Mouse (Mus musculus): ENCODE measurements around the gene Cltc. TPM values are rescaled to one million over a fixed set of nuclear protein-coding genes. Genes with fewer than 3 reads are reported as not detected.
"Not testable (repeated sequence)": the region's sequence is repeated elsewhere in the genome, so short reads cannot be mapped to it uniquely, and the experiment has no call there.

Cltc gene
- total RNA-seq (2021): 100 to 1,000 TPM; 266 to 273 TPM

DNA sequence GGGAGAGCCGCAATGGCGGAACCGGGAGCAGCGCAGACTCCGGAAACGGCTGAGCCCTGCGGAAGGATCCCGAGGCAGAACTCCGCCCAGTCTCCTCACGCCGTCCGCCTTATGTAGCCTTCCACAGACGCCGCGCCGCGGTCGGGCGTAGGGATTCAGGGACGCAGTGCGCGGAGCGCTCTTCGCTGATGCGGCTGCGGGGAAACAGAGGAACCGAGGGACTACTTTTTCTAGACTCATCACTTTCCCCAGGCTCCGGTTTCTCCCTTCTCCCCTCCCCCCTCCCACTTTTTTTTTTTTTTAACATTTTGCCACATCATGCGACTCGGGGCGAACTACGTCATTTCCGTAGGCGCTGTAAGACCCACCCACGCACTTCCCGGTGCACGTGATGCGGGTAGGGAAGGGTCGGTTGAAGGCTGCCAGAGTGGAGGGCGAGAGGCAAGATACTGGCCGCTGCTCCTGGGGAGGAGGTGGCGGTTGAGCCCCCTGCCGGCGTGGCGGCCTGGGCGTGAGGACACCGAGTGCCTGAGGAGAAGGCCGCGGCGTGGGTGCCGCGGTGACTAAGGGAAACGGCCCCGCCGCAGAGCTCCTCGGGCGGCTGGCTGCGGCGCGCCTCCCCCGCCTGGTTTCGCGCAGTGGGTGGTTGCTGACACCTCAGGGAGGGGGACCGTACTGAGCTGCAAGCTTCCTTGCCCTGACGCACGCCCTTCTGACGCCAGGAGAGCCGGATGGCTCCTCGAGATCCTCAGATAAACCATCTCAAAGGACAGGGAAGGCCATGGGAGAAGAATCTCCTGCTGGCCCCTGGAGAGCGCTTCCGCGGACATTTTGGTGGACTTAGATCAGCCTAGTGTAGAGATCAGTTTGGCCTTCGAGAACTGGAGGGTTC is at the start of gene Cltc:
Gene Cltc, minus strand, starts transcription at position 86 of the 892 bp plus-strand sequence.
- peak; percentile 97 for DNase-seq

DNA sequence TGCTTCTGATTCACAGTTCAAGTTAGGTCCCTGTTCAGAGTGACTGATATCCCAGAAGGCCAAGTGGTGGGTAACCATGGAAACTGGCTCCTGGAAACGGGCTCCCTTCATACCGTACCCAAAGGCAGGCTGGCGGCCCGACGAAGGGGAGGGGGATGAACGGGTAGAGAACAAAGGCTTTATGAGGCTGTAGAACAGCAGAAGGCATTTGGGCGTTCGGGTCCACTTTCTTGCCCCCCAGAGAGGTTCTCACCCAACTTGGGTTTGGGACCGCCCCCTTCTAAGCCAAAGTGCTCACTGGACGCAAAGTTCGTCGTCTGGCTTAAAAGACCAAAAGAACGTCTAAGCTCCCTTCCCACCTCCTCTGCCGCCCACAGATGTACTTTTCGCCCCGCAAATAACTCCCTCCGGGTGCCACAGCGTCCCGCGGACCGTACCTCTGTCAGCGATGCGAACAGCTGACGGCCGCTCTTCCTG is 49.7 kb upstream of the Cltc start:
- DNase-seq: peak; percentile 40

DNA sequence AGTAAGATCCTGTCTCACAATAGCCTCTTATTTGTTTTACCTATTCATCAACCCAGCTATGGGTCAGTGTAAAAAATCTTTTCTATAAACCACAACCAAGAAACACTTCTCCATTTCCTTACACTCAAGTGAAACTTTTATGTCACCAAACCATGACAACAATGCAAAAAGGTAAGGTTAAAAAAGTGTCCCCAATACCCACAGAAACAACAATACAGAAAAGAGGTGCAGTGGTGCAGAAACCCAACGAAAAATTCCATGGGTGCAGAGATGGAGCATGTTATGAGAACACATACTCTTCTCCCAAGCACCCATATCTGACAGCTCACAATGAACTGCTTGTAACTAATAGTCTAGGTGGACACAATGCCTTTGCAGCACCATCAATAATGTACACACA is 36.8 kb upstream of the Cltc start:
- DNase-seq: no peak

DNA sequence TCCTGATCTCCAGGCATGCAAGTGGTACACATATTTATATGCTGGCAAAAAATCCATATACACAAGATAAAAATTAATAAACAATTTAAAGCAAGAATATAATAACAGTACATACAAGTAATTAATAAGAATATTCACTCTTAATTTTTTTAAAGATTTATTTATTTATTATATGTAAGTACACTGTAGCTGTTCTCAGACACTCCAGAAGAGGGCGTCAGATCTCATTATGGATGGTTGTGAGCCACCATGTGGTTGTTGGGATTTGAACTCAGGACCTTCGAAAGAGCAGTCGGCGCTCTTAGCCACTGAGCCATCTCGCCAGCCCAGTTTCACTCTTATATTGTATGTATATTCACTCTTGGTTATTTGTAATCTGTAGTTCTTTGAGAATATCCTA is 30.1 kb upstream of the Cltc start:
- DNase-seq: not testable (repeated sequence)

DNA sequence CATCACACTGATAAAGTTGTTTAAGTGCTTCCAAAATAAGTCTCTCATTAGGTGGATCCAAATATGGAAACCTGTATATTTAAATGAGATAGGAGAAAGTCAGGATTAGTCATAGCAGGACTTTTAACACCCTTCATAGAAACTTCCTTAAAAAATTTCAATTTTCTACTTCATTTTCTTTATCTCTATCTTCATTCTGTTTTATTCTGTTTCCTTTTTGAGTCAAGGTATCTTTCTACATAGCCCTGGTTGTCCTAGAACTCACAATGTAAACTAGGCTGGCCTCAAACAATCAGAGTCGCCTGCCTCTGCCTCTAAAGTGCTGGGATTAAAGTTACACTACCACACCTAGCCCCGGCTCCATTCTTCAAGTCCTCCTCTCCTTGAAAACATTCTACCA is 28.4 kb upstream of the Cltc start:
- no peak for DNase-seq

DNA sequence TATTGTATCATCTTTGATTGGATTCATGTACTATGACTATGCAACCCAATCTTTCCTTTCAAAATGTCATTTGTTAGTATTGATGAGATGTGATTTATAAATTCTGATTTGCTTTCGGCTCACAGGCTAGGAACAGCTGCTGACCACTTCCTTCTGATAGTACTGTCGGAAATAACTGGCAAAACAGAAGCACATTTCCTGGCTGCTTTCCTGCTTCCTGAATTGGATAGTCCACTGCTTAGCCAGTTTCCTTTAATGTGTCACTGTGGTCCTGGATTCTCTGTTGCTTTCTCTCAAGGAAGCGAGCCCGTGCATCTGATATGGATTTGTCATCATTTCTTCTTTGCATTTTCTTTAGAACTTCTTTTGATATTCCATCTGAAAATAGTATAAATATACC is 12.5 kb upstream of the Cltc start:
- DNase-seq: no peak

DNA sequence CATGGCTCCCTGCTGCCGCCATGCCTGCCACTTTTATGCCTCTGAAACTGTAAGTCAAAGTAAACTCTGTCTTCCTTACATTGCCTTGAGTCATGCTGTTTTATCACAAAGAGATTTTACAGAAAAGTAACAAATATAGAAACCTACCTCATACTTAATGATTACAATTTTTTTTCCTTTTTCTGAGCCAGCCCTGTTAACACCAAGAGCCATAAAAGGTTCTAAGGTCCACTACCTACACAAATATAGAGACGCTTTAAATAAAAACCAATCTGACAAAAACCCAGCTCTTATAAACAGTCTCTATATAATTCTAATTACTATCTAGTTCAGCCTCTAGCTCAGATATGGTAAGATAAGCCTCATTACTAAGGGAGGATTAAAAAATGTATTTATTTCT is 7.1 kb upstream of the Cltc start:
- no peak for DNase-seq

DNA sequence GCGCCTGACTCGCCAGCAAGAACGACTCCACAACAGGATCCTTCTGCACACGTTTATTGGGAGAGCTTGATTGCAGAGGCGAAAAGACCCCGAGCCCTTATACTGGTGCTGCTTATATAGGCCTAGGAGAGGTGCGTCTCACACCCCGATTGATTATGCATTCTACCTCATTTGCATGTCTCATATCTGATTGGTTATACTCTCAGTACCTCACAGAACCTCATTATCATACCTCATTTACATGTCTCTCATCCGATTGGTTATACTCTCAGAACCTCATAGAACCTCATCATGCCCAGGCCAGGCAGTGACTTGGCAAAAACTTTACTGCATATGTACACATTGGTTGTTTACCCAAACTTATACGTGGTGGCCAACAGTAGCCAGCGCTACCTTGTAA is 5.8 kb upstream of the Cltc start:
- not testable (repeated sequence) for DNase-seq

DNA sequence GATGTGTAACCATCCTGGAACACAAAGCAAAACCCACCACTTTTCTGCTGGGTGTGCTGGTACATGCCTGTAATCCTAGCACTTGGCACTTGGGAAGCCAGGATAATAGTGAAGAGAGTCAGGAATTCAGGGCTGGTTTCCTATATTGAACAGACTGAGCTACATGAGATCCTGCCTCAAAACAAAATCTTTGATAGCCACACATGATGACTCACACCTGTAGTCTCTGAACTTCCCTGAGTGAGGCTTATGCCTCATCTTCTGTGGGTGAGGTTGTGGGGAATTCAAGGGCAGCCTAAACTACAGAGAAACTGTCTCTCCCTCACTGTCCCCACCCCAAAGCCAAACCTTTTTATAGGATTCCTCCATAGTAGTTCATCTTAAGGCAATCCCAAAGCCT is 3.0 kb upstream of the Cltc start:
- no peak for DNase-seq

DNA sequence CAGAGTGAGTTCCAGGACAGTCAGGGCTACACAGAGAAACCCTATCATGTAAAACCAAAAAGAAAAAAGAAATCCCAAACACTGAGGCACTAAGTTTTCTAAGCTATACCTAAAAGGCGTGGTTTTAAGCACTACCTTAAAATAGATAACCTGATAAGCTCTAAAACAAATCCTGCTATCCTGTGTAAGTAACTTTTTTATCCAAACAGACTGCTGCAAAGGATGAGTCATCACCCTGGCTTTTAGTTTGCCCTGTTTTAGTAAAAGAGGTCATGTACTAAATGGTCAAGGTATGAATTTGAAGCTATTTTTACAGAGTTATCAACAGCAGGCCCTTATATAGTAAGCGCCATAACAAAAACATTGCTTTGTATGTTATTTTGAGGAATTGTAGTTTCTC is 2.5 kb upstream of the Cltc start:
- no peak for DNase-seq

DNA sequence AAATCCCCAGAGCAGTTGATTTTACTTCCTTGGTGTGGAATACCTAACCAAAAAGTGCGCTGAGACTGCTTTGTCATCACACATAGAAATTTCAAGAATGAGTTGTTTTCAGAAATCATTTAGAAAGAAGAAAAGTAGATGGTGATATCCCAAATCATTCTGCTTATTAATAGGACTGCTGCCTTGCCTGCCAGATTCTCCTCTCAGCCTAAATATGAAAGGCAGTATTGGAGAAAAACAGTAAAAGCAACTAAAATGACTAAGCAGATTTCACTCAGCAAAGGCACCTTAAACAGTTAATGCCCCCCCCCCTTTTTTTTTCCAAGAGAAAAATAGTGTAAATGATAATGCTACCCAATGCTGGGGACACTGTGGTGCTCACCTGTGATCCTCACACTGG is 1.9 kb upstream of the Cltc start:
- DNase-seq: no peak

DNA sequence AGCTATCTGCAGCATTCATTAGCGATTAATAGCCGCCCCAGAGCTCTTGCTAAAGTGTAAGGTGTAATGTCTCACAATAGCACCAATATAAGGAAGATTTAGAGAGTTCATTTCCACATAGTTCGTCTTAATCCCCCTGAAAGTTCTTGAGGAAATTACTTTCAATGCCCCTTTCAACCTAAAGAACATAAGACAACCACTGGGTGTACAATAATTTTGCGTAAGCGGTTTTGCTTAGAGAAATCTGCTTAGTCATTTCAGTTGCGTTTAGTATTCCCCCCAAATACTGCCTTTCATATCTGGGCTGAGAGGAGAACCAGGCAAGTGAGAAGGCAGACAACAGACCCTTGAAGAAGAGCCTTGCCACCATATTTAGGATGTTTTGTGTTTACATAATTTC is 1.2 kb upstream of the Cltc start:
- no peak for DNase-seq

DNA sequence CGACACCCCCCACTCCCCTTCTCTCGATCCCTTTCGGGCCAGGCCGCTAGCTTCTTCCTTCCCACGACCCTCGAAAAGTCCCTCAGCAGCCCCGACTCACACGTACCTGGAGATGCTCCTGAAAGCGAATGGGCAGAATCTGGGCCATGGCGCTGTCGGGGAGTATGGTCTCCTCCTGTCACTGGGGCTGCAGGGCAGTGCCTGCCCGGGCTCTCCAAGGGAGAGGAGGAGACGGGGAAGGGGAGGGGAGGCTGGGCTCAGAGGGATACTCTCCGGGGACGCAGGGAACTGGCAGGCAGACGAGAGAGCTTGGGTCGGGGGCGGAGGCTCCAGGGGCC is 254 bp downstream of the Cltc start:
- DNase-seq: no peak

DNA sequence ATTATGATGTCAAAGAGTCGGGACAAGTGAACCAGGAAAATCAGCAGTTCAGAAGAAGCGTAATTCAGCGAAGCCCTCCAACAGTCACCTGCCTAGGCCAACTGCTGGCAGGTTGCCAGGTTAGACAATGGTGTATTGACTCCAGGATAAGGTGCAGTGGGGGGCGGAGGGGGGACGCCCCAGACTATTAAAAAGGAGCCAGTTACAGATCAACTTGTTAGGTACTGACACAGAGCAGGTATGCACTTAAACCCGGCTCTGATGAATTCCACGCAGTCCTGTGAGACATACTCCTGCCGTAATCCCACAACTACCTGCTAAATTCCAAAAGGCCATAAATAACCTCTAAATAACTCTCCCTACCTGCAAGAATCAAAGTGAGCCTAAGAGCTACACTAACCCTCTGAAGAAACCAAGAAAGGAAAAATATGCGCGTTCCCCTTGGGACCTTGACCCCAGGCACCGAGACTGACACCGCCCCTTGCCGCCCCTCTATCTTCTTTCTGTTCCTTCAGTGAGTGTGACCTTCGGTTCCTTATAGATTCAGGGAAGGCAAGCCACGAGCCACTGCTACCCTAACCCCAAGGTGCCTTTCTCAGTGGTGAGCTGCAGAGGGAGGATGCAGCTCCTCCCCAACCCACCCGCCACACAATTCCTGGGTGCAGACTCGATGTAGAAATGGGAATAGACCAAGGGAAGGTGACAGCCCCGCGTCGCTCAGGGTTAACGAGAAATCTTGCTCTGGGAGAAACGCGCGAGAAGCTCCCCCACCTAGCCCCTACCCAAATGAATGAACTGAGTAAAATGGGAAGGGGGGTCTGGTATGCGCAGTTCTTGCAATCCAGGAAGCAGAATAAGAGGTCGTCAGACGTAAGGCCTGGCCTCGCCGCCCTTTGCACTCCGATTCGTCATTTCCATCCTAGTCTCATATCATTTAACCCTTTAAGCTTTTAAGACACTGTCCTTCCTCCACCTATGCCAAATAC is 916 bp downstream of the Cltc start:
- DNase-seq: peak; percentile 65

DNA sequence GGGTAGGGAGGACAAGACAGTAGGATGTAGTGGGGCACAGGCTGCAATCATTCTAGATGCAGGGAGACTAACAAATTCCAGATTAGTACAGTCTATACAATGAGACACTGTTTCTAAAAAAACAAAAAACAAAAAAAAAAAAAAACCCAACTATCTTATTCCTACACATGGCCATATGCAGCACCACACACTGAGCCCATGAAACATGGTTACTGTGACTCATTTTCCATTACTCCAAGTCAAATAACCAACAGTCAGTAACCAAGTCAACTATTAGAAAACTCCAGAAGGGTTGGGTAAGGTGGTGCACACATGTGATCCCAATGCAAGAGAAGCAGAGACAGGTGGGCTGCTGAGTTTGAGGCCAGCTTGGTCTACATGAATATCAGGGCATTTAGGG is 5.0 kb downstream of the Cltc start:
- DNase-seq: no peak

DNA sequence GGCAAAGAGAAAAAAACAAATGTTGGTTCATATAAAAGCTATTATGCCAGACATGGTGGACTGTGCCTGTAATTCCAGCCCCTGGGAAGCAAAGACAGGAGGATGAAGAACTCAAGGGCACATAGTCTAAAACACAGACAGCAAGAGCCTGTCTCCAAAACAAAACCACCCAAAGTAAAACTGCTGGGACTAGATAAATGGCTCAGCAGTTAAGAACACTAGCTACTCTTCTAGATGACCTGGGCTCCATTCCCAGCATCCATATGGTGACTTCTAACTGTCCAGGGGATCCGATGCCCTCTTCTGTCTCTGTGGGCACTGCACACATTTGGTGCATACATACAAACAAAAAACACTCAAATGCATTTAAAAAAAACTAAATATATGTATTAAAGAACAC is 6.4 kb downstream of the Cltc start:
- DNase-seq: no peak

DNA sequence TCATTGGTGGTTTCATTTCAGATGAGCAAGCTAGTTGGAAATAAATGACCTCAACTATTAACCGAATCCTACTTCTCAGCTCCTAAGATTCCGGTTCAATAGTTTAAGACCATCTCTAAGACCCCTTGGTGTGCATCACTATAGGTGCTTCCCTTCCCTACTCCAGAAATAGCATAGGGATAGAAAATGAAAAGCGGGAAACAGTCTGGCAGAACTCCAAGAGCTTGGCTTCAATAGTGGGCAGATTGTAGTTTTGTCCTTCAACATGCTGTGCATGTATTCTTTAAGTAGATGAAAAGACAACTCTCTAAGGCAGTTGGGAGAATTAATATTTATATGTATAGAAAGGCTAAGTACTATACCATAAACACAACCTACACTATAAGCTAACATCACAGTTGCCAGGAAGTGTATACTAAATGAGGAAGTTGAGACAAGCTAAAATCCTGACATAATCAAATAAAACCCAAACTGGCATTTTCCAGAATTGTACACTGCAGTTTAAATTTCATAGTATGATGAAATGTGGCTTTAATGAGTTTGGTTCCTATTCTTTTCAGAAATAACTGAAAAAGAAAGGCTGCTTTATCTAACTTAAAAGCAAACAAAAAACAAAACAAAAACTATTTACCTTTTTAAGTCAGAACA is 7.5 kb downstream of the Cltc start:
- DNase-seq: peak; percentile 21

DNA sequence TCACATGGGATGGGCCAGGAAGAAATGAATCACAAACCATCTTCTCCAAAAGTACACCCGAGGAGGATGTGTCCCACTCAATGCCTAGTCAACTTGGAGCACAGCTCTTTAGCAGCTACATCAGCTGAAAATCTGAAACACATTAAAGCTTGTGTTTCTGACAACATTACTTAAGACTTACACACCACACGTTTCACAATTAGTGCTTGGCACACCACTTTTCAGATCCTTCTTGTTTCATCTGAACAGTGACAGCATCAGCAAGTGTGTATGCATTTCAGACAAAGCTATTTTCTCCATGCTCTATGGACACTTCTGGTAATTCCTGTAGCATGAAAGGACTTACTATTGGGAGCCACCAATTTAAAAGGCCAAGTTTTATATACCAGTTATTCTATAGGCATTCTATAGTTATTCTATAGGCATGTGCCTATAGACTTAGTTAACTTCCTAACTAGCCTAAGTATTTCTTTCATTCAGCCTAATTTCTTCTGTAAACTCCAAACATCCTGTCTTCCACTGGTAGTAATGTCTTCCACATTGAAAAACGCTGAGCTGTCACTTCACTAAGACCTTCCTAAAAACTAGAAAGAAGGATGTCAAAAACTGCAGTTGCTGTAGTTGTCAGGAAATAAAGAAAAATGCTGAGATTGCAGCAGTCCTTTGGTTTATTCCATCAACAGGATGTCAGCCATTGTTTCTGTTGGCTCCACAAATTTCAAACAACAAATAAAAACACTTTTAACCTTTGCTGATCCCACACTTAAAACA is 11.5 kb downstream of the Cltc start:
- no peak for DNase-seq

DNA sequence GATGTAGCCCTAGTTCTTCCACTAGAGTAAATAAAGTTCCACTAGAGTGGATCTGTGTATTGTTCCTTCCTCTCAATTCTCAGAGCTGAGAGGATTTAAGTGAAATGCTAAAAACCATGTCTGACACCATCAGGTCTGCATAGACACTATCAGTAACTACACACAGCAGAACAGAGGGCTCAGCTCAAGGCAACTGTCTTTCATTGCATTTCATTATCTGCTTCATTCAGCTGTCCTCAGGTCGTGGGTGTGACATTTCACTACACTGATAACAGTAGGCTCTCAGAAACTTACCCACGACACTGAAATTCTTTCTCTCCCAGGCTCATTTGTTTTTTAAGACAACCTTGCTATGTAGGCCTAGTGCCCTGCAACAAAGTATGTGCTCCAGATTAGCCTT is 14.8 kb downstream of the Cltc start:
- no peak for DNase-seq

DNA sequence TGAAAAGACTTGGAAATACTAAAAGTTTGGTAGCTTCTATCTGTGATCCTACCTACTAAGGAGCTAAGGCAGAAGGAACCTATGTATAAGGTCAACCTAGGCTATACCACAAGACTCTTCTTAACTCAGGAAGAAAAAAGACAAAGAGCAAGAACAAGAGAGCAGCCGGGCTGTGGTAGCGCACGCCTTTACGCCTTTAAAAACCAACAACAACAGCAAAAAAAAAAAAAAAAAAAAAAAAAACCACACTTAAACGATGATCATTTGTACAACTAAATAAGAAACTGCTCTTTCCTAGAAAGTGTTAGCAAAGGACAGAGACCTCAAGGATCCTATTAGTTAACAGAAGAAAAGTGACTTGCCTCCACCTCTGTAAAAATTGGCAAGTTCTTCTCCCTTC is 15.9 kb downstream of the Cltc start:
- no peak for DNase-seq

DNA sequence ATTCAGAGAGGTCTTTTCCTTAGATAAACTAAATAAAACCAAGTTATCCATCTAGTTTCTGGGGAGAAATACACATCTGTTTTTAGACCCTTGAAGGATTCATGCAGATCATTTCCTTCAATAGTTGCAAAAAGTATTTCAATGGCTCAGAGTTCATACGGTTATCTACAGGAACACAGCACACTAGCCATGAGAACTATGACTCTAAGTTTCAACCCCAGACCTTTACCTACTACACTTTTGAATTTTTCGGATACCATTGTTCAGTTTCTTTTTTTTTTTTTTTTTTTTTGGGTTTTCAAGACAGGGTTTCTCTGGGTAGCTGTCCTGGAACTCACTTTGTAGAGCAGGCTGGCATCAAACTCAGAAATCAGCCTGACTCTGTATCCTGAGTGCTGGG is 17.9 kb downstream of the Cltc start:
- DNase-seq: no peak

DNA sequence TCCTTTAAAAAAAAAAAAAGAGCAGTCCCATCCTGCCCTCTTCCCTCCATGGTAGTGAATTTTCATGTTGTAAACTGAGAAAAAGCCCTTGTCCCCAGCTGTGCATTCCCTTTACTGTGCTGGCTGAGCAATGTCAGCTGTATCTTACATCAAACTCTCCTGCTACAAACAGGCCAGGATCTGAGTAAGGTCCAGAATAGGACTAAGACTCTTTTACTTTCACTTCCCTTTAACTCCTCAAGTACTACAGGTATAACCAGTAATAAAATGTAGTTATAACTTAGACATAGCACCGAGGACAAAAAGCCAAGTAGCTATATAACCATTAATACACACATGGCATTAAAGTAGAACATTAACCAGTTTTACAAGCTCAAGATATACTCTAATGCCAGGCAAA is 18.4 kb downstream of the Cltc start:
- DNase-seq: no peak

All from heart, postnatal 4 days (tissue).